ENCODE assay signal across 8 mouse cellular contexts in genomic region chr11:106276454-106276853, GRCm38 (mm10). TPM values are rescaled to one million over a fixed set of nuclear protein-coding genes. Genes with fewer than 3 reads are reported as not detected.
A peak's percentile ranks its signal among the peaks of the same experiment; 100 is the strongest.
DNase-seq lines count a peak whose midpoint lies in the region; ATAC-seq lines count a peak whose summit lies in the region.

TSS of gene Tcam1 (plus strand) at chr11:106276672.

- peak; percentile 97 for DNase-seq in embryo, embryonic 10 days (ENCODE audit: low spot score)
- peak; percentile 93 for DNase-seq in gastrocnemius, postnatal 10 days
- DNase-seq in induced T-regulatory cell, adult 2 months (ENCODE audit: low read depth), result peak; percentile 99
- peak; percentile 80 to 92 for DNase-seq in left cerebral cortex, adult 8-10 months (ENCODE audit: low spot score in 2 of 2)
- DNase-seq in right cerebral cortex, adult 2 months (ENCODE audit: low spot score in 2 of 2), result peak; percentile 96 to 97
- DNase-seq in urinary bladder, postnatal 10 days (ENCODE audit: low spot score), result peak; percentile 79

- peaks cover 7% of the 10 kb centered on the region for H3K27me3 ChIP-seq in megakaryocyte, embryonic 14.5 days (replicated peaks)

- ATAC-seq in activated CD4-positive, CD25-positive, alpha-beta regulatory T cell, adult 4 months, result peak; percentile 82

- H3K4me1 ChIP-seq in megakaryocyte, embryonic 14.5 days, result peaks cover 47% of the 10 kb centered on the region

- peak within 1 kb of the TSS; percentile 85 for H3K4me3 ChIP-seq in megakaryocyte, embryonic 14.5 days (replicated peaks)

- no peaks in the 10 kb centered on the region for H3K9me3 ChIP-seq in megakaryocyte, embryonic 14.5 days

- H3K36me3 ChIP-seq in megakaryocyte, embryonic 14.5 days (replicated peaks; ENCODE audit: low read length), result no peaks in the 10 kb centered on the region

RNA-seq across cellular contexts. Expression of gene Tcam1, which starts in this region (rescaled TPM):
- under 1 TPM; 0.12 to 0.43 TPM for polyA plus RNA-seq in activated CD4-positive, CD25-positive, alpha-beta regulatory T cell, adult 4 months (2017; shearing (Covaris generic))
- under 1 TPM; 0.09 to 0.21 TPM for total RNA-seq in gastrocnemius, postnatal 10 days (2021)
- under 1 TPM in 3 of 4 experiments, not detected in 1; 0.14 to 0.17 (median 0.16) TPM for total RNA-seq in left cerebral cortex, adult 8-10 months (2022)
- not detected in 2 replicates for polyA plus RNA-seq in megakaryocyte, embryonic 14.5 days (2012; ENCODE audit: insufficient read depth, low replicate concordance)

Comparison
In these comparisons a context has a peak if more than half of its experiments do, and no peak if none do; other contexts are left out.
1. Peak in every context shown above with its lines: DNase-seq, ATAC-seq and H3K4me3 ChIP-seq.
2. Peak in ATAC-seq in activated CD4-positive, CD25-positive, alpha-beta regulatory T cell, adult 4 months; RNA of the gene not detected or under 1 TPM.
3. Peak in DNase-seq in gastrocnemius, postnatal 10 days; RNA of the gene not detected or under 1 TPM.
4. Peak in DNase-seq in left cerebral cortex, adult 8-10 months; RNA of the gene not detected or under 1 TPM.